Mouse (Mus musculus): ENCODE measurements at regions not wholly inside any gene's neighbourhood (a gene's known extent, or its start where the extent isn't known, plus 50 kb on each side); places are given as distances from the start of the nearest gene placed in this dataset.

DNA sequence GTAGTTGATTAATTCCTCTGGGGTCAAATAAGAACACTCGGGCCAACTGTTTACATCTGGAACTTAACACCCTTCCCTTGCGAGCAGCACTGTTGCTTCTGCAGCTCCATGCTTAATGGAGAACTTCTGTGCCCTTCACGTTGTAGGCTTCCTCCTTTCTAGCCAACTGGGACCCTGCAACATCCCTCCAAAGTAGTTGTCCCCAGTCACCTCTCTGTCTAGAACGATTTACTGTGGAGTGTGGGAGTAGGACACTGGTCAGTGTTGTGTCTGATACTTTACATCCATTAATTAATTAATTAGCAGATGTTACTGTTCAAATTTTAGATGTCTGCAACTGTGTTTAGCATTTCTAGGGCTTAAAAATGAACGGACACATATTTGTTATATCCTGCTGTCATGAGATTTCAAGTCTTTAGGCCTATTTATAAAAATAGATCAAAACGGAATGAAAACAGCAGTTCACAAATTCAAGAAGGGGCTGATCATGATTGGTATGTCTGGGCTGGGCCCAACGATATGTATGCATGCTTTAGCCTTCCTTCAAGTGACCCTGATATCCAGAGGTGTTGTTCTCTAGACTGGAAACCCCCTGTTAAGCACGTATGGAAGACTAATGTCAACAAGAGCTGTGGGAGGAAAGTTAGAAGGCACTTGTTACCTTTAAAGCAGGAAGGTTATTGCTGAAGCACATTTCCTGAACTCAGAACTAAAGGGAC, 543.6 kb upstream of the Nr5a2 start:
- Histone ChIP-seq H3K4me3 (ENCODE audit: low read depth, low read length) (no peak overlapping the region), H3K27me3 (ENCODE audit: control insufficient read depth, insufficient read depth, low read length) (no peaks in the 10 kb centered on the region)

DNA sequence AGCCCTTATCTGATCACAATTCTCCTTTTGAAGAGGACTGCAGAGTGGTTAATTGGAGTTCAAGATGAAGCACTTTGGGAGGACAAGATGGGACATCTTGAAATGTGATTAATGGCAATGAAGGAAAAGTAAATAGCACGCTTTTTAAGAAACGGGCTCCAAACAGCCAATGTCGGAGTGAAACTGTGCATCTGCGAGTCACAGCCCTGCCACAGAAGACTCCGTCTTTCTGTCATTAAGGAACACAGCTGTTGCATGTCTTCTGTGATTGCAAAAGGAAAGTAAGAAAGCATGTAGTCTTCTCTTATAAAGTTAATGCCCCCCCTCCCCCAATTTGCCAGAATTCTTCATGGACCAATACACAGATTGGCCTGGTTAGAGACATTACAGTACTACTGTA, 528.0 kb upstream of the Nr5a2 start:
- Histone ChIP-seq H3K4me2 (replicated peaks; ENCODE audit: low read depth, low read length) (no peak overlapping the region), H3K9me3 (ENCODE audit: control insufficient read depth, low read length) (no peaks in the 10 kb centered on the region), H3K27ac (ENCODE audit: low read depth, low read length) (no peak overlapping the region), H3K36me3 (ENCODE audit: control insufficient read depth, insufficient read depth, low read length) (no peaks in the 10 kb centered on the region), H3K9ac (ENCODE audit: low read depth, low read length) (no peak overlapping the region), H3K4me3 (ENCODE audit: low read depth, low read length) (no peak overlapping the region), H3K27me3 (ENCODE audit: control insufficient read depth, insufficient read depth, low read length) (no peaks in the 10 kb centered on the region), H3K4me1 (replicated peaks; ENCODE audit: control insufficient read depth, insufficient read depth, low read length) (no peaks in the 10 kb centered on the region)
- ATAC-seq (ENCODE audit: low FRiP score) (no peak), DNase-seq (ENCODE audit: low spot score) (no peak)
- 83% methylated on average over 5 of the region's 5 CpGs for WGBS

More for the DNA sequence above, 543.6 kb upstream of the Nr5a2 start:
- no peak overlapping the region for H3K27ac ChIP-seq (ENCODE audit: low read depth, low read length)
- H3K4me2 ChIP-seq (replicated peaks; ENCODE audit: low read depth, low read length): no peak overlapping the region
- 67% methylated on average over 8 of the region's 8 CpGs for WGBS
- no peaks in the 10 kb centered on the region for H3K4me1 ChIP-seq (replicated peaks; ENCODE audit: control insufficient read depth, insufficient read depth, low read length)
- DNase-seq (ENCODE audit: low spot score) (no peak), ATAC-seq (ENCODE audit: low FRiP score) (no peak)
- no peak overlapping the region for H3K9ac ChIP-seq (ENCODE audit: low read depth, low read length)
- no peaks in the 10 kb centered on the region for H3K36me3 ChIP-seq (ENCODE audit: control insufficient read depth, insufficient read depth, low read length)
- no peaks in the 10 kb centered on the region for H3K9me3 ChIP-seq (ENCODE audit: control insufficient read depth, low read length)

DNA sequence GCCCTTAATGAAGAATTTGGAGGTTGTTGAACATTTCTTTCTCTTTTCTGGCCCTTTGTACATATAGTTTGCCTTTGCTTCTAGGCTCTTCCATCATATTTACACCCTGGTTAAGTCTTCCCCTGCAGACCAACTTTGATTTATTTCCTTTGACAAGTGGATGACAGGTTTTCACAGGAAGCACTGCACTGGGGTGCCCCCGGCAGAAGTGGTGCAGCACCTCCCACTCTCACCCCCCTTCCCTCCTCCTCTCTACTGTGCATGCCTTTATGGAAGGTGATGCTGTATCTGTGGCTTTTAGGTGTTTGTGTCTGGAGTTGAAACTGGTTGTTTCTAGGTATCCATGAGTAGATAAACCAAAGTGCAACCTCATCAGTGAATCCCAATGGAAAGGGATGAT, 518.2 kb upstream of the Nr5a2 start:
- no peaks in the 10 kb centered on the region for H3K27me3 ChIP-seq (ENCODE audit: control insufficient read depth, insufficient read depth, low read length)
- ATAC-seq (ENCODE audit: low FRiP score): no peak
- no peak overlapping the region for H3K27ac ChIP-seq (ENCODE audit: low read depth, low read length)
- no peak overlapping the region for H3K9ac ChIP-seq (ENCODE audit: low read depth, low read length)
- no peak overlapping the region for H3K4me2 ChIP-seq (replicated peaks; ENCODE audit: low read depth, low read length)
- 57% methylated on average over 1 of the region's 1 CpGs for whole genome bisulfite sequencing
- no peaks in the 10 kb centered on the region for H3K9me3 ChIP-seq (ENCODE audit: control insufficient read depth, low read length)
- no peak for DNase-seq (ENCODE audit: low spot score)
- H3K4me3 ChIP-seq (ENCODE audit: low read depth, low read length): no peak overlapping the region
- no peaks in the 10 kb centered on the region for H3K4me1 ChIP-seq (replicated peaks; ENCODE audit: control insufficient read depth, insufficient read depth, low read length)
- no peaks in the 10 kb centered on the region for H3K36me3 ChIP-seq (ENCODE audit: control insufficient read depth, insufficient read depth, low read length)

GRCm38 (mm10) chr1:137477239-137477638, 517.0 kb upstream of the Nr5a2 start:
- DNase-seq (ENCODE audit: low spot score) (no peak), ATAC-seq (ENCODE audit: low FRiP score) (no peak)
- WGBS: 87% methylated on average over 3 of the region's 3 CpGs
- H3K27me3 ChIP-seq (ENCODE audit: control insufficient read depth, insufficient read depth, low read length): no peaks in the 10 kb centered on the region
- no peaks in the 10 kb centered on the region for H3K4me1 ChIP-seq (replicated peaks; ENCODE audit: control insufficient read depth, insufficient read depth, low read length)
- H3K9ac ChIP-seq (ENCODE audit: low read depth, low read length): no peak overlapping the region
- H3K4me3 ChIP-seq (ENCODE audit: low read depth, low read length): no peak overlapping the region
- no peaks in the 10 kb centered on the region for H3K9me3 ChIP-seq (ENCODE audit: control insufficient read depth, low read length)
- no peaks in the 10 kb centered on the region for H3K36me3 ChIP-seq (ENCODE audit: control insufficient read depth, insufficient read depth, low read length)
- no peak overlapping the region for H3K4me2 ChIP-seq (replicated peaks; ENCODE audit: low read depth, low read length)
- H3K27ac ChIP-seq (ENCODE audit: low read depth, low read length): no peak overlapping the region

- 91% methylated on average over 4 of the region's 4 CpGs for WGBS
- Histone ChIP-seq H3K4me3 (ENCODE audit: low read depth, low read length) (no peak overlapping the region), H3K9ac (ENCODE audit: low read depth, low read length) (no peak overlapping the region), H3K27ac (ENCODE audit: low read depth, low read length) (no peak overlapping the region), H3K9me3 (ENCODE audit: control insufficient read depth, low read length) (no peaks in the 10 kb centered on the region), H3K4me1 (replicated peaks; ENCODE audit: control insufficient read depth, insufficient read depth, low read length) (no peaks in the 10 kb centered on the region), H3K27me3 (ENCODE audit: control insufficient read depth, insufficient read depth, low read length) (no peaks in the 10 kb centered on the region), H3K36me3 (ENCODE audit: control insufficient read depth, insufficient read depth, low read length) (no peaks in the 10 kb centered on the region), H3K4me2 (replicated peaks; ENCODE audit: low read depth, low read length) (no peak overlapping the region)
- DNase-seq (ENCODE audit: low spot score): no peak
- ATAC-seq (ENCODE audit: low FRiP score): no peak
These were observed 514.6 kb upstream of the Nr5a2 start for GRCm38 (mm10) chr1:137474858-137475257.

GRCm38 (mm10) chr1:137473800-137474685, 513.8 kb upstream of the Nr5a2 start:
- WGBS: 85% methylated on average over 4 of the region's 4 CpGs
- H3K27me3 ChIP-seq (ENCODE audit: control insufficient read depth, insufficient read depth, low read length): no peaks in the 10 kb centered on the region
- DNase-seq (ENCODE audit: low spot score): no peak

GRCm38 (mm10) chr1:137464971-137465370, 504.7 kb upstream of the Nr5a2 start:
- H3K4me1 ChIP-seq (replicated peaks; ENCODE audit: control insufficient read depth, insufficient read depth, low read length): no peaks in the 10 kb centered on the region
- ATAC-seq (ENCODE audit: low FRiP score): no peak
- no peak overlapping the region for H3K27ac ChIP-seq (ENCODE audit: low read depth, low read length)
- DNase-seq (ENCODE audit: low spot score): no peak
- H3K9ac ChIP-seq (ENCODE audit: low read depth, low read length): no peak overlapping the region
- 84% methylated on average over 5 of the region's 5 CpGs for WGBS
- no peaks in the 10 kb centered on the region for H3K36me3 ChIP-seq (ENCODE audit: control insufficient read depth, insufficient read depth, low read length)
- H3K9me3 ChIP-seq (ENCODE audit: control insufficient read depth, low read length): no peaks in the 10 kb centered on the region
- no peaks in the 10 kb centered on the region for H3K27me3 ChIP-seq (ENCODE audit: control insufficient read depth, insufficient read depth, low read length)
- H3K4me2 ChIP-seq (replicated peaks; ENCODE audit: low read depth, low read length): no peak overlapping the region
- no peak overlapping the region for H3K4me3 ChIP-seq (ENCODE audit: low read depth, low read length)

More at GRCm38 (mm10) chr1:137473800-137474685, 513.8 kb upstream of the Nr5a2 start:
- Histone ChIP-seq H3K4me2 (replicated peaks; ENCODE audit: low read depth, low read length) (no peak overlapping the region), H3K9ac (ENCODE audit: low read depth, low read length) (no peak overlapping the region), H3K9me3 (ENCODE audit: control insufficient read depth, low read length) (no peaks in the 10 kb centered on the region), H3K36me3 (ENCODE audit: control insufficient read depth, insufficient read depth, low read length) (no peaks in the 10 kb centered on the region), H3K4me3 (ENCODE audit: low read depth, low read length) (no peak overlapping the region), H3K27ac (ENCODE audit: low read depth, low read length) (no peak overlapping the region), H3K4me1 (replicated peaks; ENCODE audit: control insufficient read depth, insufficient read depth, low read length) (no peaks in the 10 kb centered on the region)
- ATAC-seq (ENCODE audit: low FRiP score): no peak

GRCm38 (mm10) chr1:137461189-137461588, 500.9 kb upstream of the Nr5a2 start:
- ATAC-seq (ENCODE audit: low FRiP score) (no peak), DNase-seq (ENCODE audit: low spot score) (no peak)
- H3K9me3 ChIP-seq (ENCODE audit: control insufficient read depth, low read length): no peaks in the 10 kb centered on the region
- H3K27me3 ChIP-seq (ENCODE audit: control insufficient read depth, insufficient read depth, low read length): no peaks in the 10 kb centered on the region
- H3K4me3 ChIP-seq (ENCODE audit: low read depth, low read length): no peak overlapping the region
- no peak overlapping the region for H3K27ac ChIP-seq (ENCODE audit: low read depth, low read length)
- no peaks in the 10 kb centered on the region for H3K36me3 ChIP-seq (ENCODE audit: control insufficient read depth, insufficient read depth, low read length)
- no peak overlapping the region for H3K4me2 ChIP-seq (replicated peaks; ENCODE audit: low read depth, low read length)
- H3K4me1 ChIP-seq (replicated peaks; ENCODE audit: control insufficient read depth, insufficient read depth, low read length): no peaks in the 10 kb centered on the region
- no peak overlapping the region for H3K9ac ChIP-seq (ENCODE audit: low read depth, low read length)
- WGBS: 43% methylated on average over 1 of the region's 1 CpGs

Data from hindbrain, embryonic 11.5 days (tissue).